Mouse (Mus musculus): Measurements from ENCODE around the gene Pou3f4. TPM values are rescaled to one million over a fixed set of nuclear protein-coding genes. Genes with fewer than 3 reads are reported as not detected.
"Not testable (repeated sequence)": the region's sequence is repeated elsewhere in the genome, so short reads cannot be mapped to it uniquely, and the experiment has no call there.

The Pou3f4 gene
- not detected in 2 replicates for polyA plus RNA-seq (2012; ENCODE audit: insufficient read depth, insufficient read length, missing spikeins)

GRCm38 (mm10) chrX:110814151-110814571 is at the start of gene Pou3f4:
Pou3f4 (plus strand) TSS chrX:110814280.
- Histone ChIP-seq H3K4me3 (ENCODE audit: insufficient read depth, low read length) (no peak within 1 kb of the TSS), H3K27ac (ENCODE audit: insufficient read depth, low read depth, low read length) (no peak within 1 kb of the TSS), H3K4me1 (ENCODE audit: control insufficient read depth, insufficient read depth, low read length) (no peaks in the 10 kb centered on the region)
- no peak for TF ChIP-seq POLR2A (IDR thresholded peaks at IDR 0.05; ENCODE audit: borderline replicate concordance, low read depth, low read length)
- no peak for TF ChIP-seq CTCF (IDR thresholded peaks at IDR 0.05; ENCODE audit: low read depth, low read length)

GRCm38 (mm10) chrX:110765939-110766338 is 48.1 kb upstream of the Pou3f4 start:
- no peak for TF ChIP-seq POLR2A (IDR thresholded peaks at IDR 0.05; ENCODE audit: borderline replicate concordance, low read depth, low read length)
- no peak for TF ChIP-seq CTCF (IDR thresholded peaks at IDR 0.05; ENCODE audit: low read depth, low read length)
- H3K4me3 ChIP-seq (ENCODE audit: insufficient read depth, low read length): no peak overlapping the region
- no peak overlapping the region for H3K27ac ChIP-seq (ENCODE audit: insufficient read depth, low read depth, low read length)
- no peaks in the 10 kb centered on the region for H3K4me1 ChIP-seq (ENCODE audit: control insufficient read depth, insufficient read depth, low read length)

GRCm38 (mm10) chrX:110774807-110775206 is 39.3 kb upstream of the Pou3f4 start:
- not testable (repeated sequence) for H3K4me1 ChIP-seq (ENCODE audit: control insufficient read depth, insufficient read depth, low read length); H3K27ac ChIP-seq (ENCODE audit: insufficient read depth, low read depth, low read length); H3K4me3 ChIP-seq (ENCODE audit: insufficient read depth, low read length)

GRCm38 (mm10) chrX:110802502-110802901 is 11.6 kb upstream of the Pou3f4 start:
- TF ChIP-seq POLR2A (IDR thresholded peaks at IDR 0.05; ENCODE audit: borderline replicate concordance, low read depth, low read length): no peak
- TF ChIP-seq CTCF (IDR thresholded peaks at IDR 0.05; ENCODE audit: low read depth, low read length): no peak
- Histone ChIP-seq H3K27ac (ENCODE audit: insufficient read depth, low read depth, low read length) (no peak overlapping the region), H3K4me1 (ENCODE audit: control insufficient read depth, insufficient read depth, low read length) (no peaks in the 10 kb centered on the region), H3K4me3 (ENCODE audit: insufficient read depth, low read length) (no peak overlapping the region)

GRCm38 (mm10) chrX:110810001-110810578 is 4.0 kb upstream of the Pou3f4 start:
- Histone ChIP-seq H3K4me3 (ENCODE audit: insufficient read depth, low read length) (no peak overlapping the region), H3K4me1 (ENCODE audit: control insufficient read depth, insufficient read depth, low read length) (no peaks in the 10 kb centered on the region), H3K27ac (ENCODE audit: insufficient read depth, low read depth, low read length) (no peak overlapping the region)
- no peak for TF ChIP-seq CTCF (IDR thresholded peaks at IDR 0.05; ENCODE audit: low read depth, low read length)
- no peak for TF ChIP-seq POLR2A (IDR thresholded peaks at IDR 0.05; ENCODE audit: borderline replicate concordance, low read depth, low read length)

- H3K4me1 ChIP-seq (ENCODE audit: control insufficient read depth, insufficient read depth, low read length): no peaks in the 10 kb centered on the region
Observed at GRCm38 (mm10) chrX:110810753-110811506, 3.1 kb upstream of the Pou3f4 start.

GRCm38 (mm10) chrX:110812071-110812470 is 2.0 kb upstream of the Pou3f4 start:
- TF ChIP-seq POLR2A (IDR thresholded peaks at IDR 0.05; ENCODE audit: borderline replicate concordance, low read depth, low read length) (no peak), CTCF (IDR thresholded peaks at IDR 0.05; ENCODE audit: low read depth, low read length) (no peak)
- Histone ChIP-seq H3K4me3 (ENCODE audit: insufficient read depth, low read length) (no peak overlapping the region), H3K4me1 (ENCODE audit: control insufficient read depth, insufficient read depth, low read length) (no peaks in the 10 kb centered on the region), H3K27ac (ENCODE audit: insufficient read depth, low read depth, low read length) (no peak overlapping the region)

More at GRCm38 (mm10) chrX:110810753-110811506, 3.1 kb upstream of the Pou3f4 start:
- H3K27ac ChIP-seq (ENCODE audit: insufficient read depth, low read depth, low read length): no peak overlapping the region
- H3K4me3 ChIP-seq (ENCODE audit: insufficient read depth, low read length): no peak overlapping the region
- TF ChIP-seq POLR2A (IDR thresholded peaks at IDR 0.05; ENCODE audit: borderline replicate concordance, low read depth, low read length) (no peak), CTCF (IDR thresholded peaks at IDR 0.05; ENCODE audit: low read depth, low read length) (no peak)

GRCm38 (mm10) chrX:110813401-110813800 is 679 bp upstream of the Pou3f4 start:
- TF ChIP-seq POLR2A (IDR thresholded peaks at IDR 0.05; ENCODE audit: borderline replicate concordance, low read depth, low read length) (no peak), CTCF (IDR thresholded peaks at IDR 0.05; ENCODE audit: low read depth, low read length) (no peak)
- Histone ChIP-seq H3K4me3 (ENCODE audit: insufficient read depth, low read length) (no peak overlapping the region), H3K27ac (ENCODE audit: insufficient read depth, low read depth, low read length) (no peak overlapping the region), H3K4me1 (ENCODE audit: control insufficient read depth, insufficient read depth, low read length) (no peaks in the 10 kb centered on the region)

GRCm38 (mm10) chrX:110814592-110815548 is 790 bp downstream of the Pou3f4 start:
- no peak overlapping the region for H3K27ac ChIP-seq (ENCODE audit: insufficient read depth, low read depth, low read length)
- H3K4me3 ChIP-seq (ENCODE audit: insufficient read depth, low read length): no peak overlapping the region
- TF ChIP-seq POLR2A (IDR thresholded peaks at IDR 0.05; ENCODE audit: borderline replicate concordance, low read depth, low read length): no peak
- TF ChIP-seq CTCF (IDR thresholded peaks at IDR 0.05; ENCODE audit: low read depth, low read length): no peak
- H3K4me1 ChIP-seq (ENCODE audit: control insufficient read depth, insufficient read depth, low read length): no peaks in the 10 kb centered on the region

Data from bone marrow macrophage, adult 2 months (primary cell).